Mouse (Mus musculus) hindbrain, postnatal 0 days (tissue): ENCODE measurements around the gene Ccdc24. TPM values are rescaled to one million over a fixed set of nuclear protein-coding genes. Genes with fewer than 3 reads are reported as not detected.

Experiments used
- ATAC-seq: fragments of 200-750 bp; cut with Nextera tagmentation; 2 replicates; pipeline ENCODE4 v1.8.0; 2017; ENCODE audit warnings: mild to moderate bottlenecking, moderate TSS enrichment, moderate library complexity
- DNase-seq: peaks from one replicate; pipeline ENCODE4 v3.0.0-alpha.2; 2015; ENCODE audit warnings: low spot score
- H3K27ac ChIP-seq: fragments of 300-500 bp; sonication (generic); 2 replicates; pipeline ENCODE4 v1.5.1; 2014; ENCODE audit warnings: mild to moderate bottlenecking
- H3K27me3 ChIP-seq: fragments of 300-500 bp; sonication (generic); 2 replicates; pipeline ENCODE4 v1.6.1; 2014; ENCODE audit warnings: low read length, mixed read lengths; ENCODE audit not compliant: insufficient read depth
- H3K36me3 ChIP-seq: fragments of 300-500 bp; sonication (generic); 2 replicates; pipeline ENCODE4 v1.6.1; 2014; ENCODE audit warnings: low read length, mixed read lengths; ENCODE audit not compliant: insufficient read depth
- H3K4me1 ChIP-seq: fragments of 300-500 bp; sonication (generic); 2 replicates; pipeline ENCODE4 v1.6.1; 2014; ENCODE audit warnings: antibody characterized with exemption, low read length, mixed read lengths; ENCODE audit not compliant: insufficient read depth
- H3K4me2 ChIP-seq: fragments of 300-500 bp; sonication (generic); 2 replicates; pipeline ENCODE4 v1.6.1; 2014; ENCODE audit warnings: low read depth, mild to moderate bottlenecking, low read length, moderate library complexity, mixed read lengths
- H3K4me3 ChIP-seq: fragments of 300-500 bp; sonication (generic); 2 replicates; pipeline ENCODE4 v1.5.1; 2014; ENCODE audit warnings: low read length
- H3K9ac ChIP-seq: fragments of 300-500 bp; sonication (generic); replicated peaks from 2 replicates; pipeline ENCODE4 v1.6.1; 2014; ENCODE audit warnings: mild to moderate bottlenecking, low read length, moderate library complexity, mixed read lengths
- H3K9me3 ChIP-seq: fragments of 300-500 bp; sonication (generic); 2 replicates; pipeline ENCODE4 v1.6.1; 2016; ENCODE audit warnings: low read length, mixed read lengths
- CTCF ChIP-seq: IDR thresholded peaks from 2 replicates; pipeline ENCODE4 v1.5.1; 2016; ENCODE audit warnings: antibody characterized with exemption, control low read depth, low read depth
- WGBS: fragments of 180-500 bp; shearing (Covaris S2); extraction: QIAGEN DNeasy Blood & Tissue Kit; methylation state at CpG from one replicate; pipeline ENCODE4 v1.1.7; 2014; 5-methylcytosine and 5-hydroxymethylcytosine counted together
- polyA plus RNA-seq: library from polyadenylated mRNA; unstranded; fragments of >200 nt; fragmentation: Nextera tagmentation; extraction: Ambion mirVana; gene quantifications from 2 replicates; pipeline ENCODE4 v1.2.1, GENCODE M21; 2015
- total RNA-seq: library from RNA; depleted of rRNA; stranded (reverse); fragments of >200 nt; gene quantifications from 2 replicates; pipeline ENCODE4 v1.2.3, GENCODE M21; 2014

Ccdc24 gene
- total and polyA plus RNA-seq, 2 experiments from 2014 or later = 1.7 to 2.0 TPM

GRCm38 (mm10) chr4:117867000-117867399, 5.4 kb downstream of the Ccdc24 start:
- Histone ChIP-seq H3K4me1 (no peaks in the 10 kb centered on the region), H3K9ac (no peak overlapping the region), H3K4me3 (no peak overlapping the region), H3K27ac (no peak overlapping the region), H3K36me3 (0 out of 2 replicates have a peak, but pooled peaks cover 3% of the 10 kb centered on the region), H3K4me2 (no peak overlapping the region), H3K9me3 (no peaks in the 10 kb centered on the region), H3K27me3 (no peaks in the 10 kb centered on the region)
- no peak for DNase-seq
- 77% methylated on average over 6 of the region's 6 CpGs for WGBS
- TF ChIP-seq CTCF = no peak
- ATAC-seq = no peak

GRCm38 (mm10) chr4:117866083-117866482, 6.3 kb downstream of the Ccdc24 start:
- H3K27me3 ChIP-seq = no peaks in the 10 kb centered on the region
- H3K9me3 ChIP-seq = no peaks in the 10 kb centered on the region
- H3K4me3 ChIP-seq = no peak overlapping the region
- H3K4me2 ChIP-seq = no peak overlapping the region
- 44% methylated on average over 9 of the region's 9 CpGs for WGBS
- peak; percentile 33; the same call in 1 of the 2 replicates for ATAC-seq
- peak; percentile 75 for DNase-seq
- no peak overlapping the region for H3K9ac ChIP-seq
- TF ChIP-seq CTCF = no peak
- H3K36me3 ChIP-seq = 0 out of 2 replicates have a peak, but pooled peaks cover 3% of the 10 kb centered on the region
- no peaks in the 10 kb centered on the region for H3K4me1 ChIP-seq
- peak overlapping the region; percentile 26; the same call in 1 of the 2 replicates for H3K27ac ChIP-seq

GRCm38 (mm10) chr4:117862823-117863222, 9.5 kb downstream of the Ccdc24 start:
- no peaks in the 10 kb centered on the region for H3K27me3 ChIP-seq
- no peaks in the 10 kb centered on the region for H3K9me3 ChIP-seq
- peak; percentile 73 for DNase-seq
- H3K4me3 ChIP-seq = no peak overlapping the region
- WGBS = 33% methylated on average over 4 of the region's 4 CpGs
- H3K36me3 ChIP-seq = 0 out of 2 replicates have a peak, but pooled peaks cover 3% of the 10 kb centered on the region
- H3K4me1 ChIP-seq = peaks cover 11% of the 10 kb centered on the region; the same call in 1 of the 2 replicates
- H3K4me2 ChIP-seq = no peak overlapping the region
- no peak overlapping the region for H3K27ac ChIP-seq
- H3K9ac ChIP-seq = no peak overlapping the region
- TF ChIP-seq CTCF = no peak
- peak; percentile 80 for ATAC-seq

GRCm38 (mm10) chr4:117860570-117860969, 11.8 kb downstream of the Ccdc24 start:
- no peak for TF ChIP-seq CTCF
- ATAC-seq = no peak
- WGBS = 77% methylated on average over 9 of the region's 9 CpGs
- no peak overlapping the region for H3K4me3 ChIP-seq
- 0 out of 2 replicates have a peak, but pooled peaks cover 3% of the 10 kb centered on the region for H3K36me3 ChIP-seq
- H3K9me3 ChIP-seq = no peaks in the 10 kb centered on the region
- peaks cover 11% of the 10 kb centered on the region; the same call in 1 of the 2 replicates for H3K4me1 ChIP-seq
- H3K4me2 ChIP-seq = no peak overlapping the region
- no peak overlapping the region for H3K9ac ChIP-seq
- H3K27me3 ChIP-seq = no peaks in the 10 kb centered on the region
- no peak overlapping the region for H3K27ac ChIP-seq
- no peak for DNase-seq

GRCm38 (mm10) chr4:117858794-117859193, 13.6 kb downstream of the Ccdc24 start:
- no peak overlapping the region for H3K9ac ChIP-seq
- H3K27ac ChIP-seq = peak overlapping the region; percentile 41; the same call in 1 of the 2 replicates
- no peak overlapping the region for H3K4me3 ChIP-seq
- no peaks in the 10 kb centered on the region for H3K27me3 ChIP-seq
- peak; percentile 71 for TF ChIP-seq CTCF
- no peak overlapping the region for H3K4me2 ChIP-seq
- peak; percentile 33; the same call in 1 of the 2 replicates for ATAC-seq
- peak; percentile 72 for DNase-seq
- H3K9me3 ChIP-seq = no peaks in the 10 kb centered on the region
- WGBS = 60% methylated on average over 3 of the region's 3 CpGs
- peaks cover 18% of the 10 kb centered on the region; the same call in 1 of the 2 replicates for H3K4me1 ChIP-seq
- 0 out of 2 replicates have a peak, but pooled peaks cover under 1% of the 10 kb centered on the region for H3K36me3 ChIP-seq

- WGBS = 49% methylated on average over 9 of the region's 9 CpGs
- Histone ChIP-seq H3K36me3 (no peaks in the 10 kb centered on the region), H3K9me3 (no peaks in the 10 kb centered on the region), H3K9ac (no peak overlapping the region; the same call in 1 of the 2 replicates), H3K4me2 (no peak overlapping the region), H3K27ac (peak overlapping the region; percentile 86), H3K4me1 (peaks cover 20% of the 10 kb centered on the region; the same call in 1 of the 2 replicates), H3K4me3 (no peak overlapping the region), H3K27me3 (no peaks in the 10 kb centered on the region)
- DNase-seq (peak; percentile 72), ATAC-seq (peak; percentile 81)
- TF ChIP-seq CTCF = no peak
Observed at GRCm38 (mm10) chr4:117855146-117855545, 17.2 kb downstream of the Ccdc24 start.
